Mouse (Mus musculus) kidney, adult 18-20 months (tissue): Measurements from ENCODE around the gene Fbxo39.

ENCODE experiments used
- DNase-seq: peaks from one replicate; pipeline ENCODE4 v3.0.0; 2021

Fbxo39 gene

GRCm38 (mm10) chr11:72314151-72314895, at the start of gene Fbxo39:
Gene Fbxo39, plus strand, starts transcription at chr11:72314444.
- no peak for DNase-seq

- DNase-seq = no peak
Measured at GRCm38 (mm10) chr11:72265483-72265882, 48.8 kb upstream of the Fbxo39 start.

GRCm38 (mm10) chr11:72266207-72266959, 47.9 kb upstream of the Fbxo39 start:
- peak; percentile 59 for DNase-seq

- peak; percentile 30 for DNase-seq
Measured at GRCm38 (mm10) chr11:72266960-72267560, 47.2 kb upstream of the Fbxo39 start, which contains the start of gene Slc13a5. Gene Slc13a5, minus strand, starts transcription at chr11:72267222.

- DNase-seq = no peak
Measured at GRCm38 (mm10) chr11:72271761-72272160, 42.5 kb upstream of the Fbxo39 start.

GRCm38 (mm10) chr11:72273341-72273740, 40.9 kb upstream of the Fbxo39 start:
- no peak for DNase-seq

GRCm38 (mm10) chr11:72281143-72281851, 32.9 kb upstream of the Fbxo39 start:
- no peak for DNase-seq

GRCm38 (mm10) chr11:72281852-72282400, 32.3 kb upstream of the Fbxo39 start:
- peak; percentile 23 for DNase-seq

GRCm38 (mm10) chr11:72283486-72284224, 30.6 kb upstream of the Fbxo39 start:
- peak; percentile 14 for DNase-seq

GRCm38 (mm10) chr11:72284532-72285182, 29.6 kb upstream of the Fbxo39 start:
- no peak for DNase-seq

GRCm38 (mm10) chr11:72285971-72286480, 28.2 kb upstream of the Fbxo39 start:
- no peak for DNase-seq

- no peak for DNase-seq
Measured at GRCm38 (mm10) chr11:72286651-72287050, 27.6 kb upstream of the Fbxo39 start.

GRCm38 (mm10) chr11:72287126-72287525, 27.1 kb upstream of the Fbxo39 start:
- no peak for DNase-seq

GRCm38 (mm10) chr11:72287543-72287942, 26.7 kb upstream of the Fbxo39 start:
- no peak for DNase-seq

- DNase-seq = no peak
Measured at GRCm38 (mm10) chr11:72293116-72293515, 21.1 kb upstream of the Fbxo39 start.

- peak; percentile 57 for DNase-seq
Measured at GRCm38 (mm10) chr11:72301334-72301733, 12.9 kb upstream of the Fbxo39 start, which contains the start of gene Xaf1. Gene Xaf1, plus strand, starts transcription at chr11:72301629.

- peak; percentile 17 for DNase-seq
Measured at GRCm38 (mm10) chr11:72302230-72302629, 12.0 kb upstream of the Fbxo39 start.

- no peak for DNase-seq
Measured at GRCm38 (mm10) chr11:72307461-72307860, 6.8 kb upstream of the Fbxo39 start.

- DNase-seq = no peak
Measured at GRCm38 (mm10) chr11:72308982-72309381, 5.3 kb upstream of the Fbxo39 start.

GRCm38 (mm10) chr11:72310491-72310890, 3.8 kb upstream of the Fbxo39 start:
- no peak for DNase-seq
